Mouse (Mus musculus) liver, embryonic 11.5 days (tissue): ENCODE data around the gene Gipc3. TPM values are rescaled to one million over a fixed set of nuclear protein-coding genes. Genes with fewer than 3 reads are reported as not detected.

ENCODE experiments used
- ATAC-seq: fragments of 200-750 bp; cut with Nextera tagmentation; replicated peaks from 2 replicates; pipeline ENCODE4 v1.8.0; 2017; ENCODE audit warnings: moderate number of reproducible peaks, mild to moderate bottlenecking, moderate TSS enrichment, moderate library complexity; ENCODE audit not compliant: low FRiP score
- DNase-seq: peaks from one replicate; pipeline ENCODE4 v3.0.0-alpha.2; 2017; ENCODE audit warnings: low spot score
- H3K27ac ChIP-seq: fragments of 300-500 bp; sonication (generic); 2 replicates; pipeline ENCODE4 v1.5.1; 2014; ENCODE audit warnings: mild to moderate bottlenecking, low read depth, low read length, control low read depth
- H3K27me3 ChIP-seq: fragments of 300-500 bp; sonication (generic); replicated peaks from 2 replicates; pipeline ENCODE4 v1.6.1; 2014; ENCODE audit warnings: low read length, mixed read lengths; ENCODE audit not compliant: control insufficient read depth, insufficient read depth
- H3K36me3 ChIP-seq: fragments of 300-500 bp; sonication (generic); 2 replicates; pipeline ENCODE4 v1.6.1; 2014; ENCODE audit warnings: mild to moderate bottlenecking, low read length, moderate library complexity, mixed read lengths; ENCODE audit not compliant: control insufficient read depth, insufficient read depth
- H3K4me1 ChIP-seq: fragments of 300-500 bp; sonication (generic); replicated peaks from 2 replicates; pipeline ENCODE4 v1.6.1; 2014; ENCODE audit warnings: low read length, mixed read lengths; ENCODE audit not compliant: control insufficient read depth, insufficient read depth
- H3K4me2 ChIP-seq: fragments of 300-500 bp; sonication (generic); 2 replicates; pipeline ENCODE4 v1.6.1; 2014; ENCODE audit warnings: mild to moderate bottlenecking, control low read depth, moderate library complexity
- H3K4me3 ChIP-seq: fragments of 300-500 bp; sonication (generic); 2 replicates; pipeline ENCODE4 v1.5.1; 2014; ENCODE audit warnings: low read depth, low read length, control low read depth
- H3K9ac ChIP-seq: fragments of 300-500 bp; sonication (generic); 2 replicates; pipeline ENCODE4 v1.6.1; 2014; ENCODE audit warnings: low read depth, low read length, control low read depth
- H3K9me3 ChIP-seq: fragments of 300-500 bp; sonication (generic); 2 replicates; pipeline ENCODE4 v1.6.1; 2016; ENCODE audit warnings: low read length, inconsistent platforms, mixed read lengths; ENCODE audit not compliant: control insufficient read depth
- WGBS: fragments of 180-500 bp; shearing (Covaris S2); extraction: QIAGEN DNeasy Blood & Tissue Kit; methylation state at CpG from one replicate; pipeline ENCODE4 v1.1.7; 2014; 5-methylcytosine and 5-hydroxymethylcytosine counted together
- polyA plus RNA-seq: library from polyadenylated mRNA; unstranded; fragments of >200 nt; fragmentation: Nextera tagmentation; extraction: Ambion mirVana; gene quantifications from 2 replicates; pipeline ENCODE4 v1.2.1, GENCODE M21; 2014

Gipc3 gene
- polyA plus RNA-seq, 1 experiment from 2014 or later: not detected

DNA sequence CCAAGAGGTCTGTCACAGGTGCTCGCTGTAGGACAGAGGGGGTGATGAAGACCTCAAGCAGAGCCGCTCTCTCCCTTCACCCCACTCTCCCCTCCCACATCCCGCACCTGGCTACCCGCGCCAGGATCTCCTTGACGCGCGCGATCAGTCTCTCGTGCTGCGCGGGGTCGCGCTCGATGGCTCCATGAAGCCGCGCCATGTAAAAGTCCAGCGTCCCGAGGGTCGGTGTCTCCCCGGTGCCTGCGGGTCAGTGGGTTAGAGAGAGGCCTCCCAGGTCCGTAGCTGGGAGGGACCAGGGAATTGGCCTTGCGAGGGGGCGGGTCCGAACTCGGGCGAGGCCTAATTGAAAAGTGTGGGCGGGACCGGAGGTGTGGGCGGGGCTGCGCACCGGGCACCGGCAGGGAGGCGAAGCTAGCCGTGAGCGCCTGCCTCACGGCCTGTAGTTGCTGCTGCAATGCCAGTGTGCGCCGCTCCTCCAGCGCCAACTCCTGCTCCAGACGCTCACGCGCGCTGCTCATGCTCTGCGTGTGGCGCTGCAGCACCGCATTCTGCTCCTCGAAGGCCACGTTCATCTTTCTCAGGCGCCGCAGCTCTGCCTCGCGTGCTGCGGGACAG lies 3.5 kb upstream of the Gipc3 start:
- Histone ChIP-seq H3K27ac (no peak overlapping the region), H3K36me3 (peaks cover 4% of the 10 kb centered on the region; the same call in 1 of the 2 replicates), H3K4me2 (peak overlapping the region; percentile 69), H3K9me3 (no peaks in the 10 kb centered on the region), H3K4me1 (peaks cover 43% of the 10 kb centered on the region), H3K9ac (peak overlapping the region; percentile 7), H3K4me3 (peak overlapping the region; percentile 35), H3K27me3 (peaks cover 27% of the 10 kb centered on the region)
- WGBS: 9% methylated on average over 55 of the region's 55 CpGs
- DNase-seq (peak; percentile 80), ATAC-seq (peak; percentile 8; the same call in 1 of the 2 replicates)

DNA sequence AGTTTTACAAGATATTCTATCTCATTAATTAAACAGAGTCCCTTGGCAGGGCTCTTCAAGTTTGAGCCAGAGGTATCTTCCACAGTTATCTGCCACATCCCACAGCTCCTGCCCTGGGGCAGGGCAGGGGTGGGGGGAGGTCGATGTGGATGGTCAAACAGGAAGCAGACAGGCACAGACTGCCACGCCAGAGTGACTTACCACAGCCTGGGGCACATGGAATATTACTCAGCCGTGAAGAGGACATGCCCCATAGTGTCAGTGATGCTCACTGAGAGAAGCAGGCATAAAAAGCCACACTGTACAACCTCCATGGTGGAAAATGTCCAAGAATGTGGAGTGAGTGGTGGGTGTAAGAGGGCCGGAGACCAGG lies 2.1 kb upstream of the Gipc3 start:
- 73% methylated on average over 4 of the region's 4 CpGs for WGBS
- ATAC-seq: no peak
- peaks cover 31% of the 10 kb centered on the region for H3K27me3 ChIP-seq

DNA sequence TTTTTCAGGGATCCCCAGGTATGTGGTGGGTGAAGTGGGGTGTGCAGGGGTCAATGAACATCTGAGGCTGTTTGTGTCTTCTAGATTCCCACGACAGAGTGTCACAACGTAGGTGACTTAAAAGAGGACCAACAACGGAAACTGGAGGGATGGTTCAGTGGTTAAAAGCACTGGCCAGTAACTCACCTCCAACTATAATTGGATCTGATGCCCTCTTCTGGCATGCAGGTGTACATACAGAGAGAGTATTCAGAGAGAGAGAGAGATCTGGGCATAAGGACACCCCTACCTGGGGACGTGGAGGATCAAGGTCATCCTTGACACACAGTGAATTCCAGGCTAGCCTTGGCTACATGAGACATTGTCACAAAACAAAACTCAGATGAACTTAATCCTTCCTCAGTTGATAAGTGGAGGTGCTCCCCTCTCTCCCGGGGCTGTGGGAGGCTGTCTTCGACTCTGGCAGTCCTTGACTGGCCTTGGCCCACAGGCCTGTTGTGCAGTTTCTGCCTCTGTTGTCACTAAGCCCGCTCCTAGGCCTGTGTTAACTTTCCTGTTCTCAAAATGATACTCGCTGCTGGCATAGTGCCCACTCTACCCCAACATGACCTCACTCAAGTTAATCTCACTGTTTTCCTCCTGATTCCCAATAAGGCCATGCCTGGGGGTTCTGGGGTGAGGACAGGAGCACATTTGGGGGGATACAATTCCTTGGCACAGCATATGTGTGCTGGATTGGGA lies 1.5 kb upstream of the Gipc3 start:
- H3K27ac ChIP-seq: no peak overlapping the region
- peaks cover 4% of the 10 kb centered on the region; the same call in 1 of the 2 replicates for H3K36me3 ChIP-seq
- H3K4me2 ChIP-seq: no peak overlapping the region
- H3K9ac ChIP-seq: no peak overlapping the region
- WGBS: 49% methylated on average over 8 of the region's 8 CpGs
- no peak overlapping the region for H3K4me3 ChIP-seq
- DNase-seq (no peak), ATAC-seq (no peak)
- H3K27me3 ChIP-seq: peaks cover 31% of the 10 kb centered on the region
- peaks cover 45% of the 10 kb centered on the region for H3K4me1 ChIP-seq
- H3K9me3 ChIP-seq: no peaks in the 10 kb centered on the region

More for the DNA sequence above, 2.1 kb upstream of the Gipc3 start:
- Histone ChIP-seq H3K36me3 (peaks cover 4% of the 10 kb centered on the region; the same call in 1 of the 2 replicates), H3K27ac (no peak overlapping the region), H3K4me2 (no peak overlapping the region), H3K4me3 (no peak overlapping the region), H3K4me1 (peaks cover 47% of the 10 kb centered on the region), H3K9me3 (no peaks in the 10 kb centered on the region), H3K9ac (no peak overlapping the region)
- no peak for DNase-seq

DNA sequence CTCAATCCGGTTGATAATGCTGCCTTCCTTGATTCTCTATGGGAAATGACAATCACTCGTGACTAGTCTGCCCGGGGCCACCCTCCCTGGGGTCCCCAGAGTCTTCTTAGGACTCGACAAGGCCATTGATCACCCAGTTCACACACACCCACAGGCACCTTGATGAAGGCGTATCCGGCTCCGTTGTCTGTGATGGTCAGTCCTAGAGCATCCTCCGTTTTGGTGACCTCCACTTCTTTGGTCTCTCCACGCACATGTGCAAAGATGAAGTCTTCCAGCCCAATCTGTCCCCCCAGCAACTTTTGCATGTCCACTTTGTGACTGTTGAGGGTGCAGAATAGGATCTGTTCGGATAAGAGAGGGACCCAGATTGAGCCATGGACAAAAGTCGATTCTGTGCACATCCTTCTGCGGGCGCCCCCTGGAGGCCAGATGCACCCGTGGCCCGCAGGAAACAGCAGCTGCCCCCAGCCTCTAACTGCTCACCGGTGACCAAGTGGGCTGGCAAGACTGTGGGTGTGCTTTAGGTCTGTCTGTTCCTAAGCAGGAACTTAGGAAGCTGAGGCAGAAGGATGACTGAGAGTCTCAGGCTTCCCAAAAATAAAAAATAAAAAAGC lies 1.6 kb downstream of the Gipc3 start:
- DNase-seq (peak; percentile 75), ATAC-seq (no peak)
- no peak overlapping the region for H3K4me3 ChIP-seq
- H3K9ac ChIP-seq: no peak overlapping the region
- WGBS: 30% methylated on average over 16 of the region's 16 CpGs
- no peaks in the 10 kb centered on the region for H3K9me3 ChIP-seq
- H3K4me1 ChIP-seq: peaks cover 22% of the 10 kb centered on the region
- no peak overlapping the region for H3K4me2 ChIP-seq
- no peak overlapping the region for H3K27ac ChIP-seq
- H3K36me3 ChIP-seq: no peaks in the 10 kb centered on the region
- H3K27me3 ChIP-seq: peaks cover 44% of the 10 kb centered on the region

DNA sequence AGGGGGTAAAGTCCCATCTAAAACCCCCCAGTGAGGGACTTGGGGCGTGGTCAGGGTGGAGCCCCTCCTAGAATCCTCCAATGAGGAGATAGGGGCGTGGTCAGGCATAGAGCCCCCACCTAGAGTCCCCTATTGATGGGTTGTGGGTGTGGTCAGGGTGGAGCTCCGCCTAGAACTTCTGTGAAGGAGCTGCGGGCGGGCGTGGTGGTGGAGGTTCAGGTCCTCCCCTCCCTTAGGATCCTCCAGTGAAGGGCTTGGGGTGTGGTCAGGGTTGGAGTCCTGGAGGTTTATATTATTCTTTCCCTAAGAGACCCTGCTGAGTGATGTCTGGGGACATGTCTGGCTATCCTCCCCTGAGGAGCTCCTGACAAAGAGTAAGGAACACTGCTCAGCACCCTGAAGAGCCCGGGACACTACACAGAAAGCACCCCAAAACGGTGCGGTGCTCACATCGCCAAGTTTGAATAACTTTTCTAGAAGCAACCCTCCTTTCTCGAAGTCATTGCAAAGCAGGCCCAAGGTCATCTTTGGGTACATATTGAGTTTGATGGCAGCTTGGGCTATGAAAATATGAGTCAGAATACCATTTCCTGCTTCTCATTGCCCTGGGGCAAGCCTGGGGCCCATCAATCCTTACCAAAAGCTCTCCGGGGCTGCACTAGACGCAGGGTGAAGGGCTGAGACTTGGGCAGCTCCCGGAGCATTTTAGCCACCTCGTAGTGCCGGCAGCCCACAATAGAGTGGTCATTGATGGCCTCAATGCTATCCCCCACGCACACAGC lies 2.3 kb downstream of the Gipc3 start:
- Histone ChIP-seq H3K27ac (no peak overlapping the region), H3K4me2 (no peak overlapping the region), H3K4me3 (no peak overlapping the region), H3K9ac (no peak overlapping the region), H3K4me1 (peaks cover 23% of the 10 kb centered on the region), H3K9me3 (no peaks in the 10 kb centered on the region), H3K36me3 (no peaks in the 10 kb centered on the region), H3K27me3 (peaks cover 42% of the 10 kb centered on the region)
- 40% methylated on average over 17 of the region's 17 CpGs for WGBS
- ATAC-seq (peak; percentile 53; the same call in 1 of the 2 replicates), DNase-seq (no peak)

DNA sequence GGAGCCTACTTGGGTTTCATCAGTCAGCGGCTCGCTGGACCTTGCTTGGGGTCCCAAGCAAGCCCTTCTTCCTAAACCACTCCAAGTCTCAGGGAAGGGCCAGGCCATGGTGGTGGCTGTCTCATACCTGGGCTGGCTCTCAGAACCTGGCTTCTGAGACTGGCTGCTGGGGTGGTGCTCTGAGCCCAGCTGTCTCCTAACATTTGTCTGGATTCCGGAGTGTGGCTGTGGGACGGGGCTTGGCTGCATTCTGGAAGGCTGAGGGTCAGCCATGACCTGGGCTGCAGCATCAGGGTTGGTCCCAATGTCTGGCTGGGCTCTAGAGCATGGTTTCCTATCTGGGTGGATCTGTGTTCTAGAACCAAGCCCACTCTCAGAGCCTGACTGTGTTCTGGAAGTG lies 6.5 kb downstream of the Gipc3 start:
- DNase-seq (no peak), ATAC-seq (no peak)
- peaks cover 27% of the 10 kb centered on the region for H3K27me3 ChIP-seq
- peaks cover 27% of the 10 kb centered on the region for H3K4me1 ChIP-seq
- H3K4me2 ChIP-seq: no peak overlapping the region
- 95% methylated on average over 4 of the region's 4 CpGs for WGBS
- no peak overlapping the region for H3K9ac ChIP-seq
- no peak overlapping the region for H3K27ac ChIP-seq
- no peaks in the 10 kb centered on the region for H3K9me3 ChIP-seq
- H3K36me3 ChIP-seq: no peaks in the 10 kb centered on the region; the same call in 1 of the 2 replicates
- no peak overlapping the region for H3K4me3 ChIP-seq

DNA sequence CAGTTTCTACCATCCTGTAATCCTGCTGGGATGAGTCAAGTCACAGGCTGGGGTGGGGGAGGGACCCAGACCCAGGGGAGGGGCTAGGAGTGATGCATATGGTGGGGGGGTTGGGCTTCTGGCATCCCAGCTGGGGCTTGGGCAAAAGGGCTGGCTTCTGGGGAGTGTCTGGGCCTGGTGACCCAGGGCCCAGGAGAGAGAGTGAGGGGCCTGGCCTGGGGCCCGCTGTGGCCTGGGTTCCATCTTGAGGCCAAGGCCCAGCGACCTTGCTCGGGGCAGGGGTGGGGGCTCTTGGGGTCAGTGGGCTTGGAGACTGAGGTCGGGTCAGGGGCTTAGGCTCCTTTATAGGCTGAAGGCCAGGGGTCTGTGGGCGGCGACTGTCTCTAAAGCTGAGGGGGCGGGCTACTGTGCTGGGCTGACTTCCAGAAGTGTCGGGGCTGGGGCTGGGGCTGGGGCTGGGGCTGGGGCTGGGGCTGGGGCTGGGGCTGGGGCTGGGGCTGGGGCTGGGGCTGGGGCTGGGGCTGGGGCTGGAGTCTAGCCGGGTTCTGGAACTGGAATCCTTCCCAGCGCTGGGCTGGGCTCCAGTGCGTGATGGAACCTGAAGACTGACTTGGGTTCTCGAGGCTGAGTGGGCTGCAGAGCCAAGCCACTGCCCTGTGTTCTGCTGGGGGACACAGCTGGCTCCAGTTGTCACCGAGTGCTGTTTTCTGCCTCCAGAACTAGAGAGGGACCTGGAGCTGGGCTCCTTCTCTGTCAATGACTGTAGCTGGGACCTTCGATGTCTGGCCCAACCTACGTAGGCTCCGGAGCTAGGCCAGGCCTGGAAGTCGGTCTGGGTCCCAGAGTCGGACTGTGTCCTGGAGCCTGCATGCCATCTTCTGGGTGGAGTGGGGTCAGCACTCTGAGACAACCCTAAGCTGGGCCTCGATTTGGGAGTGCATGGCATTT lies 7.4 kb downstream of the Gipc3 start:
- WGBS: 57% methylated on average over 18 of the region's 19 CpGs
- H3K27ac ChIP-seq: no peak overlapping the region
- no peak for DNase-seq
- H3K9me3 ChIP-seq: no peaks in the 10 kb centered on the region
- peaks cover 24% of the 10 kb centered on the region for H3K27me3 ChIP-seq
- H3K4me3 ChIP-seq: no peak overlapping the region
- no peak for ATAC-seq
- no peak overlapping the region for H3K4me2 ChIP-seq
- H3K4me1 ChIP-seq: peaks cover 19% of the 10 kb centered on the region
- H3K9ac ChIP-seq: no peak overlapping the region
- no peaks in the 10 kb centered on the region; the same call in 1 of the 2 replicates for H3K36me3 ChIP-seq
